ENCODE assay signal across 7 mouse cellular contexts in the genomic region with DNA sequence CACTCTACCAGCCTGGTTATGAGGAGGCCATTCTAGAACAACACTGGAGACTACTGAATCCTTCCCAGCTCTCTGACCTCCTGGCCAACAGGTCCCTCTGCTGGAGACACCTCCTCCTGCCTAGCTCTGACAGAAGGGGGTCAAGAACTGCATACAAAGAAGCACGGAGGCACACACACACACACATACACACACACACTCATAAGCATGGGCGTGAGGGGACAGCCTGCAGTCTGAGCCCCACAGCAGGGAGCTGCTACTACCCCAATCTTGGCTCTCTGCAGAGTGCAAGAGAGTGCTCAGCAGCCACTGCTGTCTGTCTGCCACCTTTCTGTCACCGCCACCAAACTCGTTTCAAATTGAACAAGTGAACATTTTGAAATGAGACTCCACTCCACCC.
DNase-seq lines count a peak whose midpoint lies in the region; ATAC-seq and TF ChIP-seq lines count a peak whose summit lies in the region.

No protein-coding gene starts in this region.

- DNase-seq in CH12.LX (ENCODE audit: extremely low read depth) = no peak
- peak; percentile 87 for DNase-seq in brain, embryonic 14.5 days (ENCODE audit: low read depth)
- peak; percentile 14 for DNase-seq in lung, postnatal 25 days (ENCODE audit: low spot score)
- no peak for DNase-seq in left cerebral cortex, postnatal 10 days (ENCODE audit: extremely low spot score in 1 of 2, low spot score in 2 of 2)
- no peak for DNase-seq in liver, embryonic 11.5 days (ENCODE audit: low spot score)

- H3K27me3 ChIP-seq in CH12.LX (replicated peaks) = peaks cover 59% of the 10 kb centered on the region
- H3K27me3 ChIP-seq in heart, embryonic 15.5 days = peaks cover 61% of the 10 kb centered on the region
- H3K27me3 ChIP-seq in liver, embryonic 11.5 days (replicated peaks; ENCODE audit: control insufficient read depth, insufficient read depth, low read length) = no peaks in the 10 kb centered on the region; the same call in 1 of the 2 replicates

- TF ChIP-seq EP300 in CH12.LX (IDR thresholded peaks at IDR 0.05; ENCODE audit: low read length) = no peak

- H3K4me3 ChIP-seq in CH12.LX (replicated peaks in 1 of 3; ENCODE audit: low read depth in 2 of 3, low read length in 2 of 3, poor library complexity in 1 of 3) = no peak overlapping the region
- H3K4me3 ChIP-seq in heart, embryonic 15.5 days = no peak overlapping the region
- no peak overlapping the region for H3K4me3 ChIP-seq in liver, embryonic 11.5 days (ENCODE audit: low read depth, low read length)

- TF ChIP-seq POLR2A in CH12.LX (IDR thresholded peaks at IDR 0.05; ENCODE audit: low read depth, low read length) = no peak
- no peak for TF ChIP-seq POLR2A in brain, embryonic 14.5 days (IDR thresholded peaks at IDR 0.05; ENCODE audit: borderline replicate concordance, extremely low read depth, insufficient read depth, insufficient read length, poor library complexity, severe bottlenecking)

- TF ChIP-seq CTCF in CH12.LX (conservative IDR thresholded peaks at IDR 0.05 in 1 of 2, IDR thresholded peaks at IDR 0.05 in 1 of 2; ENCODE audit: low read depth in 2 of 2, low read length in 2 of 2) = peak in 1 of 2 experiments; percentile 13; a peak in 1 of 4 replicates
- peak; percentile 23; the same call in 1 of the 2 replicates for TF ChIP-seq CTCF in brain, embryonic 14.5 days (IDR thresholded peaks at IDR 0.05; ENCODE audit: borderline replicate concordance, extremely low read depth, insufficient read depth, insufficient read length)

- ATAC-seq in heart, embryonic 15.5 days (replicated peaks; ENCODE audit: insufficient number of reproducible peaks, insufficient read depth, low FRiP score, low read depth) = peak; percentile 65
- ATAC-seq in megakaryocyte-erythroid progenitor cell, adult 5-6 weeks (replicated peaks; ENCODE audit: low FRiP score, low TSS enrichment, poor library complexity, severe bottlenecking) = no peak
- no peak for ATAC-seq in liver, embryonic 11.5 days (replicated peaks; ENCODE audit: low FRiP score)

- peaks cover 0 to 2% of the 10 kb centered on the region in 2 experiments; a peak in 1 of 4 replicates for H3K4me1 ChIP-seq in CH12.LX (ENCODE audit: control insufficient read depth in 1 of 2, insufficient read depth in 2 of 2)
- no peaks in the 10 kb centered on the region for H3K4me1 ChIP-seq in heart, embryonic 15.5 days (replicated peaks)
- no peaks in the 10 kb centered on the region for H3K4me1 ChIP-seq in liver, embryonic 11.5 days (replicated peaks; ENCODE audit: control insufficient read depth, insufficient read depth, low read length)

- no peaks in the 10 kb centered on the region for H3K36me3 ChIP-seq in CH12.LX (replicated peaks in 1 of 2; ENCODE audit: control insufficient read depth in 1 of 2, insufficient read depth in 1 of 2, low read length in 1 of 2)
- H3K36me3 ChIP-seq in heart, embryonic 15.5 days = no peaks in the 10 kb centered on the region
- H3K36me3 ChIP-seq in liver, embryonic 11.5 days (ENCODE audit: control insufficient read depth, insufficient read depth, low read length) = no peaks in the 10 kb centered on the region

- no peak overlapping the region for H3K27ac ChIP-seq in CH12.LX (ENCODE audit: insufficient read depth, low read depth)
- 0 out of 2 replicates have a peak overlapping the region, but pooled peaks have one; percentile 6 for H3K27ac ChIP-seq in heart, embryonic 15.5 days
- H3K27ac ChIP-seq in liver, embryonic 11.5 days (ENCODE audit: low read depth, low read length) = no peak overlapping the region

- no peak overlapping the region for H3K9ac ChIP-seq in CH12.LX (ENCODE audit: insufficient read depth, low read depth)
- H3K9ac ChIP-seq in heart, embryonic 15.5 days = no peak overlapping the region
- no peak overlapping the region for H3K9ac ChIP-seq in liver, embryonic 11.5 days (ENCODE audit: low read depth, low read length)

- H3K79me2 ChIP-seq in CH12.LX (replicated peaks; ENCODE audit: control insufficient read depth, extremely low read depth, insufficient read depth, poor library complexity, severe bottlenecking) = no peaks in the 10 kb centered on the region

- WGBS in heart, embryonic 15.5 days = 14% methylated on average over 4 of the region's 4 CpGs
- WGBS in liver, embryonic 11.5 days = 39% methylated on average over 4 of the region's 4 CpGs

- intact Hi-C loops in left cerebral cortex, postnatal 10 days (cut with DNase I) = no loop called here

- peak; percentile 20 for TF ChIP-seq RAD21 in CH12.LX (IDR thresholded peaks at IDR 0.05; ENCODE audit: low read depth, low read length)

- dilution Hi-C loops in CH12.LX (cut with MboI; ENCODE audit: extremely low pct_ligation_motif_present, extremely low pct_unique_long_range_greater_than_20kb, low sequenced_read_pairs) = no loop called here

- in situ Hi-C loops in CH12.LX (cut with MboI; ENCODE audit: low pct_ligation_motif_present, low pct_unique_long_range_greater_than_20kb, low sequenced_read_pairs) = no loop called here

- no peak overlapping the region for H3K4me2 ChIP-seq in CH12.LX (ENCODE audit: insufficient read depth, low read depth, poor library complexity, severe bottlenecking)
- no peak overlapping the region for H3K4me2 ChIP-seq in heart, embryonic 15.5 days
- no peak overlapping the region for H3K4me2 ChIP-seq in liver, embryonic 11.5 days

- peaks cover 9% of the 10 kb centered on the region for H3K9me3 ChIP-seq in CH12.LX (replicated peaks; ENCODE audit: low read length)
- H3K9me3 ChIP-seq in heart, embryonic 15.5 days (replicated peaks) = no peaks in the 10 kb centered on the region
- no peaks in the 10 kb centered on the region for H3K9me3 ChIP-seq in liver, embryonic 11.5 days (ENCODE audit: control insufficient read depth, low read length)

TF ChIP-seq in CH12.LX, 34 proteins besides CTCF, POLR2A, EP300 and RAD21:
- TF ChIP-seq ZNF384 (IDR thresholded peaks at IDR 0.05; ENCODE audit: low read depth, low read length) = no peak
- TF ChIP-seq CHD1 (IDR thresholded peaks at IDR 0.05; ENCODE audit: low read depth, low read length) = no peak
- no peak for TF ChIP-seq ETS1 (conservative IDR thresholded peaks at IDR 0.05; ENCODE audit: low read depth, low read length)
- TF ChIP-seq MYC (IDR thresholded peaks at IDR 0.05; ENCODE audit: low read depth, low read length) = no peak
- no peak for TF ChIP-seq MAX (IDR thresholded peaks at IDR 0.05; ENCODE audit: low read length)
- no peak for TF ChIP-seq MXI1 (IDR thresholded peaks at IDR 0.05; ENCODE audit: low read depth, low read length)
- TF ChIP-seq NRF1 (IDR thresholded peaks at IDR 0.05; ENCODE audit: low read depth, low read length) = no peak
- no peak for TF ChIP-seq ZKSCAN1 (IDR thresholded peaks at IDR 0.05; ENCODE audit: borderline replicate concordance, low read depth, low read length)
- no peak for TF ChIP-seq GABPA (IDR thresholded peaks at IDR 0.05; ENCODE audit: insufficient replicate concordance, low read depth, low read length)
- TF ChIP-seq SMC3 (IDR thresholded peaks at IDR 0.05; ENCODE audit: low read depth, low read length) = no peak
- no peak for TF ChIP-seq UBTF (IDR thresholded peaks at IDR 0.05; ENCODE audit: low read depth, low read length)
- no peak for TF ChIP-seq POLR2AphosphoS2 (IDR thresholded peaks at IDR 0.05; ENCODE audit: low read depth, low read length)
- no peak for TF ChIP-seq JUND (conservative IDR thresholded peaks at IDR 0.05; ENCODE audit: low read depth, low read length)
- no peak for TF ChIP-seq HCFC1 (IDR thresholded peaks at IDR 0.05; ENCODE audit: low read depth, low read length)

Comparison
In these comparisons a context has a peak if more than half of its experiments do, and no peak if none do; other contexts are left out.
1. DNase-seq: peak in brain, embryonic 14.5 days (single experiment) and lung, postnatal 25 days (single experiment); none in CH12.LX (single experiment), left cerebral cortex, postnatal 10 days (0 of 2) and liver, embryonic 11.5 days (single experiment).